Mouse (Mus musculus) kidney, postnatal 36 days (tissue): ENCODE data around the gene Glp1r.
A peak's percentile ranks its signal among the peaks of the same experiment; 100 is the strongest.

Experiments used
- DNase-seq, 2 experiments: peaks; one replicate each; pipeline ENCODE4 v3.0.0; 2021 to 2022; ENCODE audit warnings: mixed read lengths in 2 of 2

Gene Glp1r

GRCm38 (mm10) chr17:30914264-30914663, 12.6 kb downstream of the Glp1r start:
- no peak for DNase-seq

- DNase-seq = no peak
Observed at GRCm38 (mm10) chr17:30923566-30923965, 21.9 kb downstream of the Glp1r start.

- no peak for DNase-seq
Observed at GRCm38 (mm10) chr17:30930827-30931226, 29.2 kb downstream of the Glp1r start.

GRCm38 (mm10) chr17:30932836-30933235, 31.2 kb downstream of the Glp1r start:
- DNase-seq = no peak

GRCm38 (mm10) chr17:30935301-30935700, 33.7 kb downstream of the Glp1r start:
- no peak for DNase-seq

- DNase-seq = peak in 1 of 2 experiments; percentile 53
Observed at GRCm38 (mm10) chr17:30938554-30938953, 36.9 kb downstream of the Glp1r start.

- DNase-seq = peak in 1 of 2 experiments; percentile 6
Observed at GRCm38 (mm10) chr17:30948382-30948781, 46.8 kb downstream of the Glp1r start.

GRCm38 (mm10) chr17:30950780-30951179, 49.2 kb downstream of the Glp1r start:
- DNase-seq = peak; percentile 55 to 84

- DNase-seq = no peak
Observed at GRCm38 (mm10) chr17:30951600-30951999, 50.0 kb downstream of the Glp1r start.

GRCm38 (mm10) chr17:30954340-30954739, 52.7 kb downstream of the Glp1r start, which contains the start of gene Umodl1:
TSS of gene Umodl1 (plus strand) at chr17:30954640.
- DNase-seq = no peak

GRCm38 (mm10) chr17:30961936-30962592, 60.4 kb downstream of the Glp1r start:
- DNase-seq = no peak

- DNase-seq = no peak
Observed at GRCm38 (mm10) chr17:30962880-30963279, 61.3 kb downstream of the Glp1r start.

GRCm38 (mm10) chr17:30969983-30970382, 68.4 kb downstream of the Glp1r start:
- DNase-seq = no peak

GRCm38 (mm10) chr17:30971877-30972276, 70.3 kb downstream of the Glp1r start:
- no peak for DNase-seq

GRCm38 (mm10) chr17:30973332-30973731, 71.7 kb downstream of the Glp1r start:
- DNase-seq = peak; percentile 28 to 40

GRCm38 (mm10) chr17:30977290-30977689, 75.7 kb downstream of the Glp1r start:
- DNase-seq = no peak

GRCm38 (mm10) chr17:30978556-30978955, 76.9 kb downstream of the Glp1r start:
- DNase-seq = no peak

GRCm38 (mm10) chr17:30983521-30983920, 81.9 kb downstream of the Glp1r start:
- DNase-seq = no peak

- peak; percentile 14 to 50 for DNase-seq
Observed at GRCm38 (mm10) chr17:30990254-30990653, 88.6 kb downstream of the Glp1r start.
